Mouse (Mus musculus) G1E-ER4 (cell line): ENCODE results near the gene Gm9507. TPM values are rescaled to one million over a fixed set of nuclear protein-coding genes. Genes with fewer than 3 reads are reported as not detected.

Experiments
- GATA1 ChIP-seq: IDR thresholded peaks from one replicate; pipeline ENCODE4 v1.8.0; 2012; ENCODE audit warnings: low read length, inconsistent platforms
- polyA plus RNA-seq: library from polyadenylated mRNA; stranded (reverse); fragments of >175 nt; gene quantifications from 2 replicates; pipeline ENCODE4 v1.2.3, GENCODE M21; 2012

The Gm9507 gene
- not detected in 2 replicates for polyA plus RNA-seq

DNA sequence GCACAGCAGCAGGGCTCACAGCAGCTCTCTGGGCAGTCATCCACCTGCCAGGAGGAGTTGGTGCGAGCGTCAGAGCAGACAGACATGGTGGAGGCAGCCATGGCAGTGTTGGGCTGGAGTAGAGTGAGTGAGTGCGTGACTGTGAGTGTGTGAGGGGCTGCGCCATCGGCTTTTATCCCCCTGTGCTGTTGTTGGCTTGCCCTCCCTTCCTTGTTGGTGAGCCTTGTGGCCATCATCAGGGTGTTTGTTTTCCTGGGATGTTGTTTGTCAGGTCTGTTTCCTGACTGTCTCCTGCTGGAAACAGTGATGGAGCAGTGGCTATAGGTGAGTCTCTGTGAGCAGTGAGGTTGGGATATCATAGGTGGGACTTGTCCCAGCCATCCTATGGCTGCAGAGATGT, at the start of gene Gm9507:
TSS of gene Gm9507 (minus strand) at position 101 of the 400 bp plus-strand sequence.
- no peak for TF ChIP-seq GATA1

DNA sequence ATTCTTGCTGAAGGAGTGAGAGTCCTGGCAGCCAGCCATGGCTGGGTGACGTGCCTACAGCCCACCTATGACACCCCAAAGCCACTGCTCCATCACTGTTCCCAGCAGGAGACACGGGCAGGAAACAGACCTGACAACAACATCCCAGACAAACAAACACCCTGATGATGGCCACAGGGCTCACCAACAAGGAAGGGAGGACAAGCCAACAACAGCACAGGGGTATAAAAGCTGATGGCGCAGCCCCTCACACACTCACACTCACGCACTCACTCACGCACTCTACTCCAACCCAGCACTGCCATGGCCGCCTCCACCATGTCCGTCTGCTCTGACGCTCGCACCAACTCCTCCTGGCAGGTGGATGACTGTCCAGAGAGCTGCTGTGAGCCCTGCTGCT, 40.9 kb upstream of the Gm9507 start, which contains the start of gene Gm10318:
TSS of gene Gm10318 (plus strand) at position 301 of the 400 bp plus-strand sequence.
- TF ChIP-seq GATA1 = no peak

GRCm38 (mm10) chr10:77847538-77847937, 35.9 kb upstream of the Gm9507 start:
- TF ChIP-seq GATA1 = no peak

- TF ChIP-seq GATA1 = no peak
These were observed 35.3 kb upstream of the Gm9507 start for GRCm38 (mm10) chr10:77846961-77847360.

- TF ChIP-seq GATA1 = no peak
These were observed 34.9 kb upstream of the Gm9507 start, which contains the start of gene Gm36176 for GRCm38 (mm10) chr10:77846503-77846902. TSS of gene Gm36176 (plus strand) at chr10:77846803.

DNA sequence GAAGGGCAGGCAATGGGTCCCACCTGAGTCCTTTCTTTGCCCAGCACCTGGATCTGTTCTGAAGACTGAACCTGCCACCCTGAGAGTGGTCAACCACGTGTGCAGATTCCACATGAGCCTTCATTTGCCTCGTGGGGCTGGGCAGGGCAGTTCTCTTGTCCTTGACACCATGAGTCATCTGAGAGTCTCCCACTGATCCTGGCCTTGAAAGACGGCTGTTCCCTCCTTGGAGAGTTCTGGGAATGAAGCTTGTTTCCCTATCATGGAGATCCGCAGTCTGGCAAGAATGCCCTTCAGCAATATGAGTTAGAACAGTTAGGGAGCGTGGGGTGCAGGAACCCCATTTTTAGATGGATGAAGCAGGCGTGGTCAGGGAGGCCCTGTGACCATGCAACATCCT, 27.4 kb upstream of the Gm9507 start:
- no peak for TF ChIP-seq GATA1

DNA sequence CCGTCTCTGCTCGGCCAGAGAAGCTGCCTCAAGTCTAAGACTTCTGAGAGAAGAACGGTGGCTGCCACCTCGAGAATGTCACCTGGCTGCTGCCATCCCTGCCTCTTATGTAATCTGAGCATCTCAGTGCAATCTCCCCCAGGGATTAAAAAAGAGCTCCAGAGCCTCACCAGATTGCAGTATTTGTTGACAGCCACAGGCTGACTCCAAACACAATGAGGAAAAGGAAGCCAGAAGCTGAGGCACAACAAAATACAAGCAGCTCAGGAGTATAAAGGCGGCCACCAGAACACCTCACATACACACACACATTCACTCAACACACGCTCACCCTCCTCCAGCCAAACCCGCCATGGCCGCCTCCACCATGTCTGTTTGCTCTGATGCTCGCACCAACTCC, 24.0 kb upstream of the Gm9507 start, which contains the start of gene Krtap10-10:
TSS of gene Krtap10-10 (plus strand) at position 301 of the 400 bp plus-strand sequence.
- TF ChIP-seq GATA1 = no peak

- no peak for TF ChIP-seq GATA1
These were observed 15.3 kb upstream of the Gm9507 start, which contains the start of gene Krtap10-4 for GRCm38 (mm10) chr10:77826951-77827350. TSS of gene Krtap10-4 (minus strand) at chr10:77827095.

- no peak for TF ChIP-seq GATA1
These were observed 7.6 kb upstream of the Gm9507 start for GRCm38 (mm10) chr10:77819203-77819602.

DNA sequence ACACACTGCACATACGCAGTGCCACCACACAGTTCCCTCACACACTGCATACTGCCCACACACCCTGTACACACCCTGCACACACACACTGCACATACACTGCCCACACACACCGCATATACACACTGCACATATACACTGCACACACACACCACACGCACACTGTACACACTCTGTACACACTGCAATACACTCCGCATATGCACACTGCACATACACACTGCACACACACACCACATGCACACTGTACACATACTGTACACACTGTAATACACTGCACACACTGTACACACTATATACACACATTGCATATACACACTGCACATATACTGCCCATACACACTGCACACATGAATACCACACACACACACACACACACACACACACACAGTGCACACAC, 6.9 kb upstream of the Gm9507 start:
- TF ChIP-seq GATA1 = no peak

DNA sequence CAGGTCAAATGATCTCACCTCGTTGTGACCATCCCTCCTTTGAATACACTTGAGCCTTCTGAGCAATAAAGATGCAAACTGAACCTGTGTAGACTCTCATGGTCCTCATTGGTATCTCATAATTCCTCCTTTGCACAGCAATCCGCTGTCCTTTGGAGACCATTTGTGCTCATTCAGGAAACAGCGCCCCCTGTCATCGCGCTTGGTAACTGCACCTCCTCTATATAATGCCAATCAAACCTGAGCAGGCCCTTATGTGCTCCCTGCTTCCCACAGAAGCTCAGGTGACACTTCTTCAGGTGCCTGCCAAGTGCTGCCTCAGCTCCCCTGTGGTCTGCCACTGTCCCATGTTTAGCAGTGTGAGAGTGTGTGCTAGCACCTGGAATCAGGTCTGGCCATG, 3.9 kb upstream of the Gm9507 start:
- TF ChIP-seq GATA1 = no peak

DNA sequence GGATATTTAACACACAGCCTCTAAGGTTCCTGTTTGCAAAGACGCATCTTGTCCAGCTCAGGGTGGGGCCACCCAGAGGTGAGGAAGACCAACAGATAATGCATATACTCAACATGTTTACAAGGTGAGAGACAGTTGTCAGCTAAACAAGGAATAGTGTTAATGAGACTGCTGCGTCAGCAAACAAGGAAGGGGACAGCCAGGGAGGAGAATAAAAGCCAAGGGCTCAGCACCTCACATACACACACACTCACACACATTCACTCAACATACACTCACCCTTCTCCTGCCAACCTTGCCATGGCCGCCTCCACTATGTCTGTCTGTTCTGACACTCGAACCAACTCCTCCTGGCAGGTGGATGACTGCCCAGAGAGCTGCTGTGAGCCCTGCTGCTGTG, 2.7 kb upstream of the Gm9507 start, which contains the start of gene Gm2696:
TSS of gene Gm2696 (plus strand) at position 301 of the 400 bp plus-strand sequence.
- no peak for TF ChIP-seq GATA1

GRCm38 (mm10) chr10:77804095-77804494, 7.5 kb downstream of the Gm9507 start:
- no peak for TF ChIP-seq GATA1

- TF ChIP-seq GATA1 = no peak
These were observed 12.6 kb downstream of the Gm9507 start, which contains the start of gene Gm19668 for GRCm38 (mm10) chr10:77798921-77799508. TSS of gene Gm19668 (minus strand) at chr10:77799133.

DNA sequence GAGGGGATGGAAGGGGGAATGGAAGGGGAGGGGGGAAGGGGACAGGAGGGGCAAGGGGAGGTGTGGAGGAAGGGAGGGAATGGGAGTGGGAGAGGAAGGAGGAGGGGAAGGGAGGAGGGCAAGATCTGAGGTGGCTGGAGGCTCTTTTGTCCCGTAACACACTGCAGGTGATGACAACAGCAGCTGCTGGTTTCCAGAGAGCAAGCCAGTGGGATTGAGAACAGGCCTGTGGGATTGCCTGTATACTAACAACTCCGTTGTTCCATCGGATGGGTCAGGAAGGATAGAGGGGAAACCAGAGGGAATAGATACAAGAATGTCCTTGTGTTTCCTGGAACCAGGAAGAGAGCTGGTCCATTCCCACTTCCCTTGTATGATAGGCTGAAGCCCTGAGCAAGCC, 14.0 kb downstream of the Gm9507 start:
- TF ChIP-seq GATA1 = no peak

DNA sequence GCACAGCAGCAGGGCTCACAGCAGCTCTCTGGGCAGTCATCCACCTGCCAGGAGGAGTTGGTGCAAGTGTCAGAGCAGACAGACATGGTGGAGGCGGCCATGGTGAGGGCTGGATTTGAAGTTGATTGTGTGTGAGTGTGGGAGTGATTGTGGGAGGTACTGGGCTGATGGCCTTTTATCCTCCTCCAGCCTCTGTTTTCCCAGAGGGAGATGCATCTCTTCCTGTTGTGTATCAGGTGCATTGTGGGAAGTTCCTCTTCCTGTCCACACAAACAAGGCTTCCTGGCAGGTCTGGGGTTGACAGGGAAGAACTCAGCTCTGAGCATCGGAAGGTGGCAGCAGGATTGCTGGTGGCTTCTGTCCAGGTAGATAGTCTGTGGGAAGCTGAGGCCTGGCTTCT, 16.7 kb downstream of the Gm9507 start, which contains the start of gene Gm9639:
TSS of gene Gm9639 (minus strand) at position 101 of the 400 bp plus-strand sequence.
- TF ChIP-seq GATA1 = no peak

GRCm38 (mm10) chr10:77788621-77789020, 23.0 kb downstream of the Gm9507 start:
- TF ChIP-seq GATA1 = no peak
